Mouse (Mus musculus): ENCODE data around the gene Vps8. TPM values are rescaled to one million over a fixed set of nuclear protein-coding genes. Genes with fewer than 3 reads are reported as not detected.

Vps8 gene
- 30.6 TPM for polyA plus RNA-seq (2014; fragmentation: Illumina TruSeq; extraction: RNeasy Lipid Tissue Mini Kit (QIAGEN cat#74804); ENCODE audit: low read depth, low replicate concordance)

GRCm38 (mm10) chr16:21422645-21423545, at the start of gene Vps8:
Vps8 (plus strand) TSS chr16:21423118.

Other genes starting within 250 kb of the Vps8 start
- 0.22 TPM for gene Ephb3, start 218.4 kb upstream of the Vps8 start, polyA plus RNA-seq (2014; fragmentation: Illumina TruSeq; extraction: RNeasy Lipid Tissue Mini Kit (QIAGEN cat#74804); ENCODE audit: low read depth, low replicate concordance)

All from testis, adult 10 weeks (tissue).